Mouse (Mus musculus) left cerebral cortex, adult 18-20 months (tissue): ENCODE data around the gene Tbxas1. TPM values are rescaled to one million over a fixed set of nuclear protein-coding genes. Genes with fewer than 3 reads are reported as not detected.
A peak's percentile ranks its signal among the peaks of the same experiment; 100 is the strongest.

ENCODE experiments used
- DNase-seq, 2 experiments: peaks; one replicate each; pipeline ENCODE4 v3.0.0; 2021 to 2022; ENCODE audit warnings: low spot score in 2 of 2, mixed read lengths in 1 of 2
- total RNA-seq, 2 experiments: library from RNA; stranded (reverse); gene quantifications; 2 replicates each; pipeline ENCODE4 v1.2.3; 2021

The Tbxas1 gene
- total RNA-seq, 2 experiments from 2014 or later, result 2.0 to 2.2 TPM

DNA sequence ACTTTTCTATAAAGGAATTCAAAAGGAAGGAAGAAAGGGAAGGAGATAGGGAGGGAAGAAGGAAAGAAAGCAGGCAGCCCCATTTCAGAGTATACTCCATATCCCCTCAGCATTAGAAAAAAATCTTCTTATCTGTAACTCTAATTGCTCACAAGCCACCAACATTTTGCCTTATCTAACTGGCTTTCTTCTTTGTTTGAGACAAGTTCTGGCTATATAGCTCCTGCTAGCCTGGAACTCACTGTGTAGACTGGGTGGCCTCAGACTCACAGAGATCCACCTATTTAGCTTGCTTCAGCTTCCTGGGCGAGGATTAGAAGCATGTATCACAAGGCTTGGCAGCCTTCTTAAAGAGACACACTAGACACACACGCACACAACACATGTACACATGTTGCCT is 23.5 kb upstream of the Tbxas1 start:
- DNase-seq, result no peak

- no peak for DNase-seq
These were observed 21.6 kb upstream of the Tbxas1 start for GRCm38 (mm10) chr6:38853561-38853992.

GRCm38 (mm10) chr6:38859819-38860218 is 15.4 kb upstream of the Tbxas1 start:
- no peak for DNase-seq

GRCm38 (mm10) chr6:38860301-38860700 is 14.9 kb upstream of the Tbxas1 start:
- no peak for DNase-seq

- no peak for DNase-seq
These were observed 11.6 kb upstream of the Tbxas1 start for GRCm38 (mm10) chr6:38863595-38863994.

DNA sequence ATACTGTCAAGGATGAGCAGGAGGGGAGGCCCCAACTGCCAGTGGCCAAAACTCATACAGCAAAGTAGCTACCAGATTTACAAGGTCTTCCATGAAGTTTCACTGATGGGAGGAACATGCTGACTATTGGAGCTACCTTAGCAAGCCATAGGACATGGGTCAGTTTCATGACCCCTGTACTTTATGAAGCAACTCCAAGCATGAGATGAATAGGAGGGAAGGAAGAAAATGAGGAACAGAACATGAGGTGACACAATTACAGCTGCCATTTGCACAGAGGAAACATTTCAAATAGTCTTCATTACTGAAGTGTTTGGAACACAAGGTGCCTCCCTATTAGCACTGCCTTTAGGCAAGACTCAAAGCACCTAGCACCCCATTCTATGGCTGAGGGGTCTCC is 9.4 kb upstream of the Tbxas1 start:
- DNase-seq, result no peak

GRCm38 (mm10) chr6:38866357-38866756 is 8.8 kb upstream of the Tbxas1 start:
- no peak for DNase-seq

DNA sequence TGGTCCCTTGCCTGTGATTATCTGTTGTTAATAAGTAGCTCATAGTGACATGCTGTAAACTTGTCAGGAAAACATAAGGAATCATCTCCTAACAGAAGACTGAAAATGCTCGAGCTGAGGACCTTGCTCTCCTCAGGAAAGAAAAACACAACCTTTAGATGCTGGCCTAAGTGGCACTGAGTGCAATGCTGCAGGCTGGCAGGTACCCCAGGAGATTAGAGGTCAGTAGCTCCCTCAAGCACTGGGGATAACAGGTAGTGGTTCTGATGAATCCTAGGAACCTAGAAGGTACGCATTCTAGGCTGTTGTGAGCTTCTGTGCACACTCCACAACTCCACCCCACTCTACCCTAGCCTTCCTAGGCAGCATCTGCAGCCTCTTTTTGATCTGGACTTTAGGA is 8.4 kb upstream of the Tbxas1 start:
- no peak for DNase-seq

- DNase-seq, result no peak
These were observed 7.9 kb upstream of the Tbxas1 start for GRCm38 (mm10) chr6:38867291-38867690.

DNA sequence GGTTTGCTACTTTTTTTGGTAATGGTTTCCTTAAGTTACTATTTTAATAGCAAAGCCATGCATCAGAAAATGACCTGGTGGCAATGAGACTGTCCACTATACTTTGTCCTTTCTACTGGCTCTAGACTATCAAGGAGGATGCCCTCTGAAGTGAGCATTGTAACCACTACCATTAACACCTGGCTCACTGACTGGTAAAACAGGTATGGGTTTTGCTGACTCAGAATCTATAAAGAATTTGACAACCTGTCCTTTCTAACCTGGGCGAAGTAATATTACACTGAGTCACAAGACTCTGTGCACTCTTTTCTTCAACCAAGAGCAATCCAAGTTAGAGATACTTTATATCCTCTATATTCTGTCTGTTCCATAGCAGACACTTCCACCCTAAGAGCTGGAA is 6.2 kb upstream of the Tbxas1 start:
- no peak for DNase-seq

DNA sequence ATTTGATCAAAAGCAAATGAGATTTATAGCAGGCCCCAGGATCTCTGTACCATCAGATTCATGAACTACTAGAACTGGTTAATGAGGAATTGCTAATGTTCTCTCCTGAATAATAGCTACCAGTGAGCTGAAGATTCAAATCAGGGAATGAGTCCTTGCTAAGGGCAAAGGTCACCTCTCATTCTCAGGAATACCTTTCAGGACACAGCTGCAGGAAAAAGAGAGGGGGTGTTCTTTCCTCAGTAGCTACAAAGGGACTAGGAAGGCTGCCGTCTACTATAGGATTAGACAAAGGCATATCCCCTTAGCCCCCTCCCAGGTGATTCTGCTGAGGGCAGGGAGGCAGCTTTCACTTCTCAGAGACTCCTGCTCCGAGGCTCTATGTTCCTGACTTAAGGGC is 5.1 kb upstream of the Tbxas1 start:
- no peak for DNase-seq

DNA sequence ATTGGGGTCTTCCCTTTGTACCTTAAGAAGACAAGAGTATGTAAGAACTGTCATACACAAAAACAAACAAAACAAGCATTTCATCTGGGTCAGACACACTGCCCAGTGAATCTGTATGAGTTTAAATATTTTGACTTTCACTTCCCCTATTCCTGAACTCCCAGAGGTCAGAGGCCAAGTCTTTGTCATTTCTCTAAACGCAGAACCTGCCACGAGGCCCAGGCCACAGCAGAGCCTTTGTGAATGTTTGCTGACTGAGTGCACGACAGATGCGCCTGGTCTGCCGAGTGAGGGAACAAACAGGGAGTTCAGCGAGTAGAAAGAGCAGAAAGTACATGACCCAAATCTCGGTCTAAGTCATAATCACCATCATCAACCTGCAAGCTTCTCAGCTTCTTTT is 4.2 kb upstream of the Tbxas1 start:
- DNase-seq, result no peak

GRCm38 (mm10) chr6:38873316-38873715 is 1.9 kb upstream of the Tbxas1 start:
- DNase-seq, result no peak

DNA sequence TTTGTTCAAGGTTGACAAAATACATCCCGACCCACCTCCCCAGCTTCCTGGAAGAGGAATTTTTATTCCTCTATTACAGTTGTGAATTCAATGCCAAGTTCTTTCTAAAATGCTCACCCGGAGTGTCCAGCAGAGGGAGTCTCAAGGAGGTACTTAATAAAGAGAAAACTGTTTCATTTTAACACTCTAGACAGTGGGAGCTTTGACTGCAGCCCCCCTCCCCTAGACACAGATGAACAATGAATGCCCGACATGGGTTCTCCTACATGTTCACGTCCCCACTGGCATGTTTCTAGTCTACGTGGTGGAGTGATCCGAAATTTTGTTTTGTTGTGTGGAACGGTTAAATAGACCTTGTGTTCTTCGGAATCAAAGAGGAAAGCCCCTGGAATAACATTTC is 1.2 kb upstream of the Tbxas1 start:
- DNase-seq, result peak; percentile 41 to 53

DNA sequence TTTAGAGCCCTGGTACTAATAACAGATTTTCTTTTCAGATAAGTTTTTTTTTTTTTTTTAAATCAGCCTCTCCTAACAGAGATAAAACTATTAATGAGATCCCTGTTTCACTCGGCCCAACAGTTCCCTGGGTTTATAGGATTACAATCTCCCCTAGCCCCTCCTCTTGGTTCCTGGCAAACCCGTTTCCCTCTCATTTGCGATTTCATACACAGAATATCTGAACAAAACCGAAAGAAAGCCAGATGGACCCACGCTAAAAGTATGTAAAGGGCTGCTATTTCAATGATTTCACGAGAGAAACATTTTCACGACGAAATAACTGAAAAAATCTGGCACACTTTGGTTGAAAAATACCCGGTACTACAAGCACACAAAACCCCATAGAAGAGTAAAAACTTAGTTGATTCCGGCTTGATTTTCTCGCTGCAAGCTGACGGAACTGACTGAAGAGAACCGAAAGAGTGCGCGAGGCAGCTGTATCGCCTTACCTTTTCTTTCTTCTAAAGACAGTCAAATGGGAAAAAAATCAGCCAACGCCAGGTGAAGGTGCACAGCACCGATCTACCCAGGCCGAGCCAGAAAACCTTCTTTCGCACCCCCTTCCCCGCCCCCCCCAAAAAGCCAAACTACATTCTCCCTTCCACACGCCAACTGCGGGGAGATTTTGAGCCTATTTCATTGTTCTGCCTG is 493 bp upstream of the Tbxas1 start:
- peak in 1 of 2 experiments; percentile 19 for DNase-seq

GRCm38 (mm10) chr6:38876071-38876911 is 1.1 kb downstream of the Tbxas1 start, which contains the start of gene Hipk2:
TSS of gene Hipk2 (minus strand) at chr6:38876165.
- DNase-seq, result peak; percentile 60 to 74

DNA sequence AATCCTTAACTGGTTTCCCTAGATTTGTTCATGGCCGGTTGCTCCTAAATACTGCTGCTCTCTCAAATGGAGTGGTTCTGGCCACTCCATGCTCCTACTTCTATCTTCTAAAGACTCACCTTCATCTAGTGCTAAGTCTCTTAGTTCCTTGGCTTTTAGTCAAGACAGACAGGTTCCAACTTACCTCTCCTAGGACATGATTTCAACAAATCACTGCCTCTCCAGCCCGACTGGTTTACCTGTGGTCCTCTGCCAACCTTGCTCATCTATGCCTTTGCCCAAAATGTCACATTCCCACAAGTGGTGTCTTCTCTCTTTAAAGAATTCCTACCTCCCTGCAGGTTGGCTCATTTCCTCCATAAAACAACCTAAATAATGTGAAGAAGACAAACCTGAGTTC is 2.5 kb downstream of the Tbxas1 start:
- no peak for DNase-seq

GRCm38 (mm10) chr6:38881468-38881867 is 6.3 kb downstream of the Tbxas1 start:
- no peak for DNase-seq

GRCm38 (mm10) chr6:38881975-38882374 is 6.8 kb downstream of the Tbxas1 start:
- DNase-seq, result no peak

DNA sequence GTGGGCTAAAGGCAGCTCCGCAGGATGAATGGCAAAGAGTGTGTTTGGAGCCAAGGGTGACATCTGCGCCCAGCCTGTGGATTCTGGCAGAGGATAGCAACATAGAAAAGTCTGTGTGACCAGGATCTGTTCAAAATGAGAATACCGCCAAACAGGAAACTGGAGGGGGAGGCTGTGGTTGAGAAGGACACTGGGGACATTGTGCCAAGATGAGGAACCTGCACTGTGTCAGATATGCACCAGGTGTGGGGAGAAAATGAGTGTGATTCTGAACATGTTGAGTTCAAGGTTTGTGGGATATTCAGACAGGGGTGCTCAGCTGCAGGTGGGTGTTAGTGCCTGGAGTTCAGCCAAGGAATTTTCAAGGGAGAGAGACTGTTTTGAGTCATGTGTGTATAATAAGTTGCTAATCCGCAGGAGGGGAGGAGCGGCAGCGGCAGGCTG is 7.5 kb downstream of the Tbxas1 start:
- no peak for DNase-seq

DNA sequence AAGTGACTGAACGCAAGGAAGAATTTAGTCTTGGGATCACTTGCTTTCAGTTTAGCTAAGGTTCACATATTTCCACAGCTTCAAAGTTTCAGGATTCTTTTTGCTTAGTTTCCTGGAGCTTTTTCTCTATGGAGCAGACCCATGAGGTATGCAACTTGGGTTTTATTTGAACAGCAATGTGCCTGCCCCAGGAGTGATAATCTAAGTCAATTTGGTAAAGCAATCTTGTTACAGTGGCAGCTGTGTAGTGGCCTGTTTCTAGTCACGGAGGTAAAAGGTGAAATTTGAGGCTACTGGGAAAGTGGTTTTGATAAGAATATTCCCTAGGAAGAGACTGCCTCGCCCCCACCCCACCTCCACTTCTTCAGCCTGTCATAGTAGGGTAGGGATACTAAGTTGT is 9.3 kb downstream of the Tbxas1 start:
- no peak for DNase-seq

- DNase-seq, result no peak
These were observed 9.9 kb downstream of the Tbxas1 start for GRCm38 (mm10) chr6:38885132-38885531.
